Mouse (Mus musculus) stomach, embryonic 16.5 days (tissue): Measurements from ENCODE around the gene Cd52. TPM values are rescaled to one million over a fixed set of nuclear protein-coding genes. Genes with fewer than 3 reads are reported as not detected.
A peak's percentile ranks its signal among the peaks of the same experiment; 100 is the strongest.
"Not testable (repeated sequence)": the region's sequence is repeated elsewhere in the genome, so short reads cannot be mapped to it uniquely, and the experiment has no call there.

Experiments used
- ATAC-seq: fragments of 200-750 bp; cut with Nextera tagmentation; 2 replicates; pipeline ENCODE4 v1.8.0; 2017; ENCODE audit warnings: moderate number of reproducible peaks, moderate TSS enrichment; ENCODE audit not compliant: insufficient read depth, low FRiP score
- H3K27ac ChIP-seq: fragments of 300-500 bp; sonication (generic); 2 replicates; pipeline ENCODE4 v1.5.1; 2014; ENCODE audit warnings: low read length
- H3K27me3 ChIP-seq: fragments of 300-500 bp; sonication (generic); 2 replicates; pipeline ENCODE4 v1.6.1; 2014; ENCODE audit warnings: low read length, control low read depth, mixed read lengths; ENCODE audit not compliant: control insufficient read depth, insufficient read depth
- H3K36me3 ChIP-seq: fragments of 300-500 bp; sonication (generic); 2 replicates; pipeline ENCODE4 v1.6.1; 2014; ENCODE audit warnings: low read length; ENCODE audit not compliant: control insufficient read depth, insufficient read depth
- H3K4me1 ChIP-seq: fragments of 300-500 bp; sonication (generic); 2 replicates; pipeline ENCODE4 v1.6.1; 2014; ENCODE audit warnings: low read length, control low read depth, mixed read lengths; ENCODE audit not compliant: control insufficient read depth, insufficient read depth
- H3K4me2 ChIP-seq: fragments of 300-500 bp; sonication (generic); 2 replicates; pipeline ENCODE4 v1.6.1; 2014; ENCODE audit warnings: low read depth, low read length, mixed read lengths
- H3K4me3 ChIP-seq: fragments of 300-500 bp; sonication (generic); replicated peaks from 2 replicates; pipeline ENCODE4 v1.5.1; 2014; ENCODE audit warnings: mild to moderate bottlenecking, low read length
- H3K9ac ChIP-seq: fragments of 300-500 bp; sonication (generic); 2 replicates; pipeline ENCODE4 v1.6.1; 2014; ENCODE audit warnings: low read length
- H3K9me3 ChIP-seq: fragments of 300-500 bp; sonication (generic); replicated peaks from 2 replicates; pipeline ENCODE4 v1.6.1; 2016; ENCODE audit warnings: low read length, control low read depth; ENCODE audit not compliant: control insufficient read depth
- WGBS: fragments of 180-500 bp; shearing (Covaris S2); extraction: QIAGEN DNeasy Blood & Tissue Kit; methylation state at CpG from one replicate; pipeline ENCODE4 v1.1.7; 2014; 5-methylcytosine and 5-hydroxymethylcytosine counted together
- polyA plus RNA-seq: library from polyadenylated mRNA; unstranded; fragments of >200 nt; fragmentation: Nextera tagmentation; extraction: Ambion mirVana; gene quantifications from 2 replicates; pipeline ENCODE4 v1.2.1, GENCODE M21; 2015

Gene Cd52
- polyA plus RNA-seq = 25.8 and 44.2 TPM in 2 replicates

DNA sequence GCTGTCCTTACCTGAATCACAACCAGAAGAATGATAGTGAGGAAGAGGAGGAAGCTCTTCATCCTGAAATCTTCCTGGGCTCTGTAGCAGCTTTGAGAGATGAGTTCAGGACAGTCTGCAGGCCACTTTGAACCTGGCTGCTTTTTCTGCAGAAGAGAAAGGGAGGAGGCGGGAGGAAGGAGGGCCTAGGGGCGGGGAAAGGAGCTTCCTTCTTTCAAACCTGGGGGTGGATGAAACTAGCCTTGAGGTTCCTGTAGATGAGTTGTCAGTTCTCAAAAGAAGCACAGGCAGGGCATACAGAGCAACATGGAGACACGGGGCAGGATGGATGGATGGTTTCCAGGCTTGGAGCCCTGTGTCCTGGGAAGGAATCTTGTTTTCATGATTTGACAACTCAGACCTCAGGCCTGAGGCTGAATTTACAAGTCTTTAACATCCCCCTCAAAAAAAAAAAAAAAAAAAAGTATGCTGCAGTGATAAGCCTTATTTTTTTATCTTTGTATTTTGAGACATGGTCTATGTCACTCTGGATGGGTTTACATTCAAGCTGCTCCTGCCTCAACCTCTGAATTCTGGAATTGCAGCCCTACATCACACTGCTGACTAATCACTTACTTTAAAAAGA lies at the start of gene Cd52:
Gene Cd52, minus strand, starts transcription at position 160 of the 625 bp plus-strand sequence.
- Histone ChIP-seq H3K27me3 (no peaks in the 10 kb centered on the region), H3K9me3 (no peaks in the 10 kb centered on the region)
- whole genome bisulfite sequencing = 55% methylated on average over 3 of the region's 3 CpGs

GRCm38 (mm10) chr4:134144297-134144696 lies 49.4 kb upstream of the Cd52 start:
- H3K36me3 ChIP-seq, H3K27ac ChIP-seq, H3K4me1 ChIP-seq, H3K9ac ChIP-seq, H3K4me2 ChIP-seq, H3K9me3 ChIP-seq, H3K4me3 ChIP-seq, ATAC-seq, H3K27me3 ChIP-seq: not testable (repeated sequence)
- WGBS = 94% methylated on average over 5 of the region's 5 CpGs

More for the DNA sequence above, at the start of gene Cd52:
- H3K4me1 ChIP-seq = no peaks in the 10 kb centered on the region
- peak within 1 kb of the TSS; percentile 5; the same call in 1 of the 2 replicates for H3K4me3 ChIP-seq
- 0 out of 2 replicates have a peak within 1 kb of the TSS, but pooled peaks have one; percentile 11 for H3K27ac ChIP-seq
- no peaks in the 10 kb centered on the region for H3K36me3 ChIP-seq
- no peak for ATAC-seq
- no peak within 1 kb of the TSS for H3K9ac ChIP-seq
- no peak within 1 kb of the TSS for H3K4me2 ChIP-seq

- no peak overlapping the region for H3K4me2 ChIP-seq
- ATAC-seq = no peak
- 71% methylated on average over 2 of the region's 2 CpGs for WGBS
- no peaks in the 10 kb centered on the region for H3K27me3 ChIP-seq
- no peak overlapping the region for H3K9ac ChIP-seq
- H3K9me3 ChIP-seq = no peaks in the 10 kb centered on the region
- H3K27ac ChIP-seq = no peak overlapping the region
- H3K4me1 ChIP-seq = peaks cover 5% of the 10 kb centered on the region; the same call in 1 of the 2 replicates
- H3K4me3 ChIP-seq = no peak overlapping the region
- no peaks in the 10 kb centered on the region for H3K36me3 ChIP-seq
These were observed 44.0 kb upstream of the Cd52 start for GRCm38 (mm10) chr4:134138857-134139256.

GRCm38 (mm10) chr4:134136280-134136926 lies 41.5 kb upstream of the Cd52 start:
- Histone ChIP-seq H3K27me3 (no peaks in the 10 kb centered on the region), H3K36me3 (no peaks in the 10 kb centered on the region), H3K4me1 (peaks cover 5% of the 10 kb centered on the region; the same call in 1 of the 2 replicates), H3K9me3 (no peaks in the 10 kb centered on the region), H3K27ac (no peak overlapping the region), H3K4me3 (no peak overlapping the region), H3K9ac (no peak overlapping the region), H3K4me2 (no peak overlapping the region)
- no peak for ATAC-seq
- WGBS = 41% methylated on average over 3 of the region's 3 CpGs

GRCm38 (mm10) chr4:134132519-134133095 lies 37.7 kb upstream of the Cd52 start:
- H3K36me3 ChIP-seq = no peaks in the 10 kb centered on the region

GRCm38 (mm10) chr4:134132117-134132516 lies 37.2 kb upstream of the Cd52 start:
- Histone ChIP-seq H3K36me3 (no peaks in the 10 kb centered on the region), H3K4me3 (no peak overlapping the region), H3K4me2 (no peak overlapping the region), H3K27me3 (no peaks in the 10 kb centered on the region), H3K9ac (no peak overlapping the region), H3K9me3 (no peaks in the 10 kb centered on the region), H3K4me1 (peaks cover 22% of the 10 kb centered on the region), H3K27ac (0 out of 2 replicates have a peak overlapping the region, but pooled peaks have one; percentile 26)
- WGBS = 72% methylated on average over 3 of the region's 3 CpGs
- ATAC-seq = no peak

More at GRCm38 (mm10) chr4:134132519-134133095, 37.7 kb upstream of the Cd52 start:
- no peak for ATAC-seq
- Histone ChIP-seq H3K9me3 (no peaks in the 10 kb centered on the region), H3K9ac (no peak overlapping the region), H3K4me3 (no peak overlapping the region), H3K4me2 (no peak overlapping the region), H3K27ac (0 out of 2 replicates have a peak overlapping the region, but pooled peaks have one; percentile 26), H3K27me3 (no peaks in the 10 kb centered on the region), H3K4me1 (peaks cover 17% of the 10 kb centered on the region)
- WGBS = 59% methylated on average over 8 of the region's 8 CpGs

DNA sequence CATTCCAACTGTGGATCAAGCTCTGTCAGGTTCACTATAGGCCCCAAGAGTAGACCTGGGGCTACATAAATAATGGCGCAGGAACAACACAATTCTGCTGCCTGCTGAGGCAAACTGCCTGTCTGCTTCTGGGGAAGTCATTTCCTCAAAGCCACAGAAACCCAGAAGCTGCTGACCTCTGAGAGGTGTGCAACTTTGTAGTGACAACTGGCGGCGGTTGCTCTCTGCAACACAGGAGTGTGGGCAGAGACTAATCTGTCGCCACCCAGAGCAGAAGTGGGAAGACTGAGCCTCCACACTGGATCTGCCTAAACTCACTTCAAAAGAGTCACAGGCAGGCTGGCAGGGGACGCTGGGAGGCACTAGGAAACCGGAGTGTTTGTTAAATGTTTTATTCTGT lies 34.6 kb upstream of the Cd52 start:
- 37% methylated on average over 6 of the region's 6 CpGs for WGBS
- Histone ChIP-seq H3K9me3 (no peaks in the 10 kb centered on the region), H3K9ac (peak overlapping the region; percentile 93), H3K27me3 (no peaks in the 10 kb centered on the region), H3K36me3 (no peaks in the 10 kb centered on the region), H3K4me2 (peak overlapping the region; percentile 80), H3K27ac (peak overlapping the region; percentile 98), H3K4me3 (peak overlapping the region; percentile 87), H3K4me1 (peaks cover 26% of the 10 kb centered on the region)
- ATAC-seq = no peak

- Histone ChIP-seq H3K27ac (peak overlapping the region; percentile 98), H3K27me3 (no peaks in the 10 kb centered on the region), H3K4me3 (peak overlapping the region; percentile 87), H3K9me3 (no peaks in the 10 kb centered on the region), H3K36me3 (no peaks in the 10 kb centered on the region), H3K4me2 (peak overlapping the region; percentile 80), H3K4me1 (peaks cover 26% of the 10 kb centered on the region), H3K9ac (peak overlapping the region; percentile 93)
- WGBS = 2% methylated on average over 14 of the region's 14 CpGs
- peak; percentile 77 for ATAC-seq
These were observed 34.1 kb upstream of the Cd52 start for GRCm38 (mm10) chr4:134128983-134129362.
